Mouse (Mus musculus): ENCODE data around the gene Gm28035. TPM values are rescaled to one million over a fixed set of nuclear protein-coding genes. Genes with fewer than 3 reads are reported as not detected.

Gm28035 gene
- polyA plus RNA-seq, 1 experiment from 2014 or later = 0.05 TPM

DNA sequence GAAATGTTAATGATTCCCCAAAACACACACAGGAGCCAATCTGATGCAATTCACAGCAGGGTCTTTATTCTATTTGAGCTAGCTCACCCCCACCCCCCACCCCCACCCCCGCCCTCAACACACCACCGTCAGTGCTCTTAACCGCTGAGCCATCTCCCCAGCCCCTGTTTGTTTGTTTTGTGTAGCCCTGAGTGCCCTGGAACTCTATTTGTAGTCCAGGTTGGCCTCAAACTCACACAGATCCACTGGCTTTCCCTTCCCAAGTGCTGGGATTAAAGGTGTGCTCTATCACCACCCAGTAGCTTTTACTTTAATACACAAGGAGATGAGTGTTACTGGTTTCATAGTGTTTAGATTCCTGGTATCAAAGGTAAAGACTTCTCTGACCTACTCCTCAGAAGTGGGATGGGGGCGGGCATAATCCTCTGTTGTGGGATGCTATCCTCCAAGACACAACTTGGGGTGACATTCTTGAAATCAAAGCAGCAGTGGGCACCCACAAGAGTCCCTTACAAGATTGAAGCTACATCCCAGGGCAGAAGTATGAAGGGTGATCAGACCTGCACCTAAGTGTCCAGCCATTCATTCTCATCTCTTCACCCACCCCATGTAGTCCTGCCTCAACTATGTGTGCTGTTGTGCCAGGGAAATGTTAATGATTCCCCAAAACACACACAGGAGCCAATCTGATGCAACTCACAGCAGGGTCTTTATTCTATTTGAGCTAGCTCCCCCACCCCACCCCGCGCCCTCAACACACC lies 28.8 kb upstream of the Gm28035 start:
- ATAC-seq (ENCODE audit: low read depth) = peak; percentile 50
- DNase-seq = no peak
- Histone ChIP-seq H3K27ac (peak overlapping the region; percentile 50; the same call in 1 of the 2 replicates), H3K4me2 (no peak overlapping the region), H3K36me3 (no peaks in the 10 kb centered on the region), H3K9ac (no peak overlapping the region), H3K27me3 (no peaks in the 10 kb centered on the region), H3K4me3 (replicated peaks) (no peak overlapping the region), H3K4me1 (replicated peaks) (peaks cover 6% of the 10 kb centered on the region), H3K9me3 (replicated peaks) (no peaks in the 10 kb centered on the region)
- 71% methylated on average over 6 of the region's 6 CpGs for whole genome bisulfite sequencing (ENCODE audit: insufficient replicate concordance)

DNA sequence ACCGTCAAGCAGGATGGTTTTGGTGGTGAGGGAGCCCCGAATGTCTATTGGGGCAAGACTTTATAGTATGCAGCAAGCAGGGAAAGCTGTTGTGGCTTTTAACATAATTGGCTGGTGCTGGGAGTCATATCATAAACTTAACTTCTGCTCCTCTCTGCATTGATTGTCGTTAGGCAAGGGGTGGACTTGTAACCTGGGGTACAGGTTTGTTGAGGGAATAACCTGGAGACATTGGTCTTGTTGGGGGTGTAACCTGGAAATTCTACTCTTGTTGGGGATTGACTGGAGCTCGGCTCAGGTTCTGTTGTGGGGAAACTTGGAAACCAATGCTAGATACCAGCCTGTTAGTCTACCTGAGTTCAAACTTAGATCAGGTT lies 28.2 kb upstream of the Gm28035 start:
- no peaks in the 10 kb centered on the region for H3K9me3 ChIP-seq (replicated peaks)

DNA sequence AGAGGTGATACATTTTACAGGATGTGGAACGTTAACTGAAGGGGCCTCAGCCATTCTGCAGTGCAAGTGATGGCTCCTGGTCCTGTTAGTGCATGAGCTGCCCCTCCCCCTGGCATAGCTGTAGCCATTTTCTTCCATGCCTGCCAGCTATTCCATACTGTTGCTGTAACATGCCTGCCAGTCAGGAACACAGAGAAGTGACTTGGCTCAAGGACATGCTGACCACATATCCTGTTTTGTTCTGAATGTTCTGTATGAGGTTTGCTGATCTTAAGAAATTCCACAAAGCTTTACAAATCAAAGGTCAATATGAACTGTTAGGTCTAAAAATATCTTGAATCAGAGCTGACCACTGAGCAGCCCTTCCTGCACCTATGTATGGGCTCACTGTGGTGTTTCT lies 27.4 kb upstream of the Gm28035 start:
- Histone ChIP-seq H3K4me3 (replicated peaks) (no peak overlapping the region), H3K9ac (no peak overlapping the region), H3K27me3 (no peaks in the 10 kb centered on the region), H3K36me3 (no peaks in the 10 kb centered on the region), H3K4me2 (no peak overlapping the region), H3K27ac (0 out of 2 replicates have a peak overlapping the region, but pooled peaks have one; percentile 50), H3K9me3 (replicated peaks) (no peaks in the 10 kb centered on the region; the same call in 1 of the 2 replicates), H3K4me1 (replicated peaks) (no peaks in the 10 kb centered on the region; the same call in 1 of the 2 replicates)
- WGBS (ENCODE audit: insufficient replicate concordance) = 52% methylated on average over 1 of the region's 1 CpGs
- no peak for ATAC-seq (ENCODE audit: low read depth)
- no peak for DNase-seq

More for the DNA sequence above, 28.2 kb upstream of the Gm28035 start:
- Histone ChIP-seq H3K4me3 (replicated peaks) (no peak overlapping the region), H3K27ac (peak overlapping the region; percentile 50; the same call in 1 of the 2 replicates), H3K4me1 (replicated peaks) (peaks cover under 1% of the 10 kb centered on the region; the same call in 1 of the 2 replicates), H3K36me3 (no peaks in the 10 kb centered on the region), H3K9ac (no peak overlapping the region), H3K27me3 (no peaks in the 10 kb centered on the region), H3K4me2 (no peak overlapping the region)
- ATAC-seq (ENCODE audit: low read depth) = no peak
- WGBS (ENCODE audit: insufficient replicate concordance) = 55% methylated on average over 4 of the region's 4 CpGs
- DNase-seq = no peak

DNA sequence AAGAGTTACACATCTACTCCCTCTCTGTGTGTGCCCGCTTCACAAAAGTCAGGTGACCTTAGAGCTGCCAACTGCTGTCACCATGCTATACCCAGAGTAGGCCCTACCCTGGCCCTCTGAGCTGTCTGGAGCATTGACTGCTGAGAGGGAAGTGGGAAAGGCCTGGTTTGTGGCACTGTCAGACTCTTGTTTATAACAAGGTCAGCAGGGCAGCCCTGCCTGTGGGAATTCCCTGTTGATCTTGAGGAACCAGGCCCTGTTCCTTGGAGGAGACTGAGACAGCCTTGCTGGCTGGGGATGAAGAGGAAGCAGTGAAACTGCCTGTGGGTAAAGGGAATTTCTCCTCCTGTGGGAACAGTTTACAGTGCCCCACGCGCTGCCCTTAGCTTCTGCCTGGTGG lies 25.6 kb upstream of the Gm28035 start:
- Histone ChIP-seq H3K9me3 (replicated peaks) (no peaks in the 10 kb centered on the region; the same call in 1 of the 2 replicates), H3K27me3 (no peaks in the 10 kb centered on the region), H3K4me2 (no peak overlapping the region), H3K27ac (peak overlapping the region; percentile 6; the same call in 1 of the 2 replicates), H3K9ac (no peak overlapping the region), H3K4me3 (replicated peaks) (no peak overlapping the region), H3K4me1 (replicated peaks) (no peaks in the 10 kb centered on the region; the same call in 1 of the 2 replicates), H3K36me3 (no peaks in the 10 kb centered on the region)
- 75% methylated on average over 3 of the region's 3 CpGs for WGBS (ENCODE audit: insufficient replicate concordance)
- no peak for ATAC-seq (ENCODE audit: low read depth)
- no peak for DNase-seq

DNA sequence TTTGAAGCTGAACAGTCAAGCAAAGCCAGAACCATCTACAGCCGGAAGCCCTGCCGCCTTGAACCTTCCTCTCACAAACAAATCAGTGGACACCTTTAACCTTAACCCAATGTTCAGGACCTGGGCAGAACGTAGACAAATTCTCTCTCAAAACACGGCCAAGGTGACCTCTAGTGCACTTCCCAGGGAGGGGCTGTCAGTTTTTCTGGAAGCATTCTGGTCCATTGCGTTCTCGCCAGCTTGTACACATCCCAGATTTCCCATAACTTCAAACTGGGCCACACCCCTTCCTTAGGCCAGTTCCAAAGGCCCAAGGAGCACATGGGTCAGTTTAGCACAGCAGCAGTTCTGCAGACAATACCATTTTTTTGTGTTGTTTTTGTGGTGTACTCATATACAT lies 24.9 kb upstream of the Gm28035 start:
- Histone ChIP-seq H3K9ac (no peak overlapping the region), H3K36me3 (no peaks in the 10 kb centered on the region), H3K9me3 (replicated peaks) (no peaks in the 10 kb centered on the region; the same call in 1 of the 2 replicates), H3K27me3 (no peaks in the 10 kb centered on the region), H3K4me3 (replicated peaks) (no peak overlapping the region), H3K4me1 (replicated peaks) (no peaks in the 10 kb centered on the region; the same call in 1 of the 2 replicates), H3K27ac (no peak overlapping the region), H3K4me2 (no peak overlapping the region)
- WGBS (ENCODE audit: insufficient replicate concordance) = 74% methylated on average over 6 of the region's 6 CpGs
- DNase-seq (no peak), ATAC-seq (ENCODE audit: low read depth) (no peak)

DNA sequence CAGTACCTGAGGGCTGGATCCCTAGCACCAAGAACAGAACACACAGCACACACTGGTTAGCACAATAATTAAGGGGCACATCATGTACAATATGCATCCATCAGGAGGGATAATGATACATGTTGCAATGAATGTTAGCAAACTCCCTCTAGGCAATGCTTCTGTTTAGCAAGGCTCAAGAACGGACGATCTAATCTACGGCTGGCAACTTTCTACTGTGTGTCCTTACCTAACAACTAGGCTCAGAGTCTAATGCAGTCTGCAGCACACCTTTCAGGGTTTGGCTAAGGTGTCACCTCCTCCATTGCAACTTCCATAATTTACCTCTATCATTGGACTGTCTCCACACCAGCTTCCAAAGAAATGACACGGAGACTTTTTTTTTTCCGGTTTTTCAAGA lies 24.1 kb upstream of the Gm28035 start:
- DNase-seq = no peak
- H3K9me3 ChIP-seq (replicated peaks) = no peaks in the 10 kb centered on the region; the same call in 1 of the 2 replicates
- 82% methylated on average over 5 of the region's 5 CpGs for WGBS (ENCODE audit: insufficient replicate concordance)
- H3K27me3 ChIP-seq = no peaks in the 10 kb centered on the region
- H3K4me2 ChIP-seq = no peak overlapping the region
- H3K9ac ChIP-seq = no peak overlapping the region
- no peaks in the 10 kb centered on the region; the same call in 1 of the 2 replicates for H3K4me1 ChIP-seq (replicated peaks)
- no peak overlapping the region for H3K4me3 ChIP-seq (replicated peaks)
- no peak for ATAC-seq (ENCODE audit: low read depth)
- H3K36me3 ChIP-seq = no peaks in the 10 kb centered on the region
- H3K27ac ChIP-seq = no peak overlapping the region

DNA sequence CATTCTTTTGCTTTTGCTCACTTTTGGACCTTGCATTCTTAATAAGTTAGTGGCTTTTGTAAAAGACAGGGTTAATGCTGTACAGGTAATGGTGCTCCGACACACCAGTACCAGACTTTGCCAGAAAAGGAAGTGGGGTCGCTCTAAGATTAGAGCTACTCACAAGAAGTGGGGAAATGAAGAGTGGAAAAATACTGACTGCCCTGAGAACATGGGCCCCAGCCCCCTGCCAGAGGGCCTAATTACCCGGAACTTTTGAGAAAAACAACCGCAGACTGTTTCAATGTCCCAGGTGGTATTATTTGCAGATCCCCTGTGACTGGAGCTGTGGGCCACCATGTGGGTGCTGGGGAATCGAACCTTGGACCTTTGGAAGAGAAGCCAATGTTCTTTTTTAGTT lies 4.8 kb upstream of the Gm28035 start:
- no peak overlapping the region for H3K4me2 ChIP-seq
- H3K9me3 ChIP-seq (replicated peaks) = peaks cover 16% of the 10 kb centered on the region
- 50% methylated on average over 5 of the region's 5 CpGs for WGBS (ENCODE audit: insufficient replicate concordance)
- ATAC-seq (ENCODE audit: low read depth) (no peak), DNase-seq (no peak)
- no peak overlapping the region for H3K9ac ChIP-seq
- H3K27ac ChIP-seq = no peak overlapping the region
- no peaks in the 10 kb centered on the region for H3K27me3 ChIP-seq
- no peak overlapping the region for H3K4me3 ChIP-seq (replicated peaks)
- H3K36me3 ChIP-seq = peaks cover 8% of the 10 kb centered on the region
- H3K4me1 ChIP-seq (replicated peaks) = peaks cover 38% of the 10 kb centered on the region

DNA sequence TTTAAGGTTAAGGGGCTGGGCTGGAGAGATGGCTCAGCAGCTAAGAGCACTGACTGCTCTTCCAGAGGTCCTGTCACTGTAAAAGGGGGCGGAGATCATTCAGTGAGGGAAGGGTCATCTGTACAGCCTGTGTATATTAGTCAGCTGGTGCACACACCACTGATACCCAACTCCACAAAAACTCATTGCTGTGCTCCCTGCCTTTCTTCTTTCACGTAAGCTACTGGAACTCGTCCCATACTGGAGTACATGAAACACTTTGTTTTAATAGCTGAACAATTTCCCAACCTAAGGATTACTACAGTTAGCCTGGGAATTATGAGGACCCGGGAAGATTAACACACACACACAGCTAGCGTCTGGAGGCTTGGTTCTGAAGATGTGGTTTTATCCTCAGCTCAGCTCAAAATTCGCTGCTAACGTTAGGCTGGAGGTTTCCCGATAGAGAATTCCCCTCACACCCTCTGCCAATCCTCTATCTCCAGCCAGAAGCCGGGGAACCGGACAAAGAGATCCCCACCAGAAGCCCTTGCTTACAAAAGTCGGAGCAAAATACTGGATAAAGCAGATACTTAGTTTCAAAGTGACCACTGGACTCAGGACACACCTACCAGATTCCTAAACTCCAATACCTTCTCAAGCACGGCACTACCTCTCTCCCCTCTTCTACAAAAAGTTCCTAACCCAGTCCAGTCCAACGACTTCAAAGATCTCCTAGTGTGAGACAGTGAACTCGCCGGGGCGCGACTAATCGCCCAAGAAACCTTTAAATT lies 3.8 kb upstream of the Gm28035 start:
- Histone ChIP-seq H3K4me1 (replicated peaks) (peaks cover 46% of the 10 kb centered on the region), H3K27me3 (no peaks in the 10 kb centered on the region), H3K4me3 (replicated peaks) (peak overlapping the region; percentile 86), H3K27ac (peak overlapping the region; percentile 88), H3K4me2 (peak overlapping the region; percentile 82), H3K9me3 (replicated peaks) (peaks cover 12% of the 10 kb centered on the region; the same call in 1 of the 2 replicates), H3K36me3 (peaks cover 18% of the 10 kb centered on the region), H3K9ac (peak overlapping the region; percentile 96)
- WGBS (ENCODE audit: insufficient replicate concordance) = 6% methylated on average over 18 of the region's 18 CpGs
- no peak for ATAC-seq (ENCODE audit: low read depth)
- no peak for DNase-seq

DNA sequence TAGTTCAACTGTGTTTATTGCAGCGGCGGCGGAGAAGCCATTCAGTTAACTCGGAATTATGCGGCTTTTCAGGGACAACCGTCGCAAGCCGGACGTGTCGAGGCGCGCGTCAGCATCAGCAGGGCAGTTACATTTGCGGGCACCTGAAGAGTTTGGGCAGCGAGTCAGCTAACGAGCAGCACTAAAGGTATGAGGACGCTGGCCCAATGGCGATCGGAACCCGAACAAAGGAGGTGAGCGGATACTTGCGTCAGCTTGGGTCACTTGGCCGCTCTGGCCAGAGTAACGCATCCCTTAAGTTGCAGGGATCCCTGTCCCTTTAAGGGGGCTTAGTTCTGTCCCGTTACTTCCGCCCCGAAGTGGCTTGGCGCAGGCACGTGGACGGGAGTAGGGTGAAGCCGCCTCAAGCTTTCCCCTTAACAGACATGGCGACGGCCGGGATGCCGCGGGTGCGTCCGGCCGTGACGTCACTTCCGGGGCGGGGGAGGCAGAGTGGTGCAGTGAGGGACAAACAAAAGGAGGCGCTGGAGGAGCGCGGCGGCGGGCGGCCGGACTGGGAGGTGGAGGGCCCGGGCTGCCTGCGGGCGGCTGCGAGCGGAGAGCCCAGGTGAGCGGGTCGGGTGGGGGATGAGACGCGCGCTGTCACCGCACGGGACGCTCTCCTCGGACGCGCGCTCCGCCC lies 3.0 kb upstream of the Gm28035 start, which contains the start of gene Lrrc8a:
Lrrc8a (plus strand) TSS at position 517 of the 682 bp plus-strand sequence.
- Histone ChIP-seq H3K4me2 (peak within 1 kb of the TSS; percentile 82), H3K36me3 (peaks cover 25% of the 10 kb centered on the region), H3K9ac (peak within 1 kb of the TSS; percentile 96), H3K4me1 (replicated peaks) (peaks cover 53% of the 10 kb centered on the region), H3K9me3 (replicated peaks) (peaks cover 7% of the 10 kb centered on the region; the same call in 1 of the 2 replicates), H3K27ac (peak within 1 kb of the TSS; percentile 88), H3K4me3 (replicated peaks) (peak within 1 kb of the TSS; percentile 86), H3K27me3 (no peaks in the 10 kb centered on the region)
- peak; percentile 94 for ATAC-seq (ENCODE audit: low read depth)
- under 1% methylated on average over 65 of the region's 67 CpGs for WGBS (ENCODE audit: insufficient replicate concordance)
- peak; percentile 98 for DNase-seq

DNA sequence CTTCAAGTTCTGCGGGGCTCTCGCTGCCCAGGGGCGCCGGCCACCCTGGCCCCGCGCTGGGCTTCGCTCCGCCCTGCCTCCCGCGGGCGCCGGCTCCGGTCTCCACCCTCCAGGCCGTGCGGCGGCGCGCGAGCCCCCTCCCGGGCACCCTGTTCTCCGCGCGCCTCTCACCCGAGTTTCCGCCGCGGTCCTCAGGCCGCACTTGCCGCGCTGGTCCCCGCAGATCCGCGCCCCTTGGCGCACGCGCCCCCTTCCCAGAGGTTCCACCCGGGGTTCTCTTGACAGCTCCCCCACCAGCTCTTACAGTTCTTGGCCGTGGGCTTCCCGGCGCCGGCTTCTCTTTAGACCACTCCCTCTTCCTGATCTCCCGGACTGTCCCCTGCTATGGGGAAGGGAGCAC lies 2.5 kb upstream of the Gm28035 start:
- Histone ChIP-seq H3K4me3 (replicated peaks) (peak overlapping the region; percentile 86), H3K9ac (peak overlapping the region; percentile 96), H3K36me3 (peaks cover 30% of the 10 kb centered on the region), H3K4me1 (replicated peaks) (peaks cover 58% of the 10 kb centered on the region), H3K9me3 (replicated peaks) (0 out of 2 replicates have a peak, but pooled peaks cover 1% of the 10 kb centered on the region), H3K4me2 (peak overlapping the region; percentile 82), H3K27me3 (no peaks in the 10 kb centered on the region), H3K27ac (peak overlapping the region; percentile 88)
- ATAC-seq (ENCODE audit: low read depth) = peak; percentile 84
- WGBS (ENCODE audit: insufficient replicate concordance) = under 1% methylated on average over 42 of the region's 42 CpGs
- no peak for DNase-seq
